Mouse (Mus musculus) megakaryocyte, embryonic 14.5 days (primary cell): Measurements from ENCODE around the gene Dusp1. TPM values are rescaled to one million over a fixed set of nuclear protein-coding genes. Genes with fewer than 3 reads are reported as not detected.
A peak's percentile ranks its signal among the peaks of the same experiment; 100 is the strongest.

ENCODE experiments used
- H3K27me3 ChIP-seq: replicated peaks from 2 replicates; pipeline ENCODE3; 2012; ENCODE audit warnings: inconsistent platforms
- H3K36me3 ChIP-seq: replicated peaks from 2 replicates; pipeline ENCODE3; 2012; ENCODE audit warnings: low read length, inconsistent platforms, mixed read lengths
- H3K4me1 ChIP-seq: 2 replicates; pipeline ENCODE4 v1.6.1; 2012; ENCODE audit warnings: inconsistent platforms
- H3K4me3 ChIP-seq: replicated peaks from 2 replicates; pipeline ENCODE3; 2012; ENCODE audit warnings: moderate library complexity, mild to moderate bottlenecking, inconsistent platforms
- H3K9me3 ChIP-seq: 2 replicates; pipeline ENCODE4 v1.6.1; 2012; ENCODE audit warnings: inconsistent platforms
- FLI1 ChIP-seq: IDR thresholded peaks from 2 replicates; pipeline ENCODE4 v1.6.1; 2012; ENCODE audit warnings: low read length, inconsistent platforms, mixed read lengths
- GATA1 ChIP-seq: IDR thresholded peaks from 3 replicates; pipeline ENCODE4 v1.6.1; 2012; ENCODE audit warnings: mixed read lengths, low read length, inconsistent platforms, borderline replicate concordance
- polyA plus RNA-seq: library from polyadenylated mRNA; stranded (reverse); fragments of >175 nt; gene quantifications from 2 replicates; pipeline ENCODE4 v1.2.3, GENCODE M21; 2012; ENCODE audit warnings: low replicate concordance; ENCODE audit not compliant: insufficient read depth

Gene Dusp1
- polyA plus RNA-seq, 1 experiment: 65.1 TPM

DNA sequence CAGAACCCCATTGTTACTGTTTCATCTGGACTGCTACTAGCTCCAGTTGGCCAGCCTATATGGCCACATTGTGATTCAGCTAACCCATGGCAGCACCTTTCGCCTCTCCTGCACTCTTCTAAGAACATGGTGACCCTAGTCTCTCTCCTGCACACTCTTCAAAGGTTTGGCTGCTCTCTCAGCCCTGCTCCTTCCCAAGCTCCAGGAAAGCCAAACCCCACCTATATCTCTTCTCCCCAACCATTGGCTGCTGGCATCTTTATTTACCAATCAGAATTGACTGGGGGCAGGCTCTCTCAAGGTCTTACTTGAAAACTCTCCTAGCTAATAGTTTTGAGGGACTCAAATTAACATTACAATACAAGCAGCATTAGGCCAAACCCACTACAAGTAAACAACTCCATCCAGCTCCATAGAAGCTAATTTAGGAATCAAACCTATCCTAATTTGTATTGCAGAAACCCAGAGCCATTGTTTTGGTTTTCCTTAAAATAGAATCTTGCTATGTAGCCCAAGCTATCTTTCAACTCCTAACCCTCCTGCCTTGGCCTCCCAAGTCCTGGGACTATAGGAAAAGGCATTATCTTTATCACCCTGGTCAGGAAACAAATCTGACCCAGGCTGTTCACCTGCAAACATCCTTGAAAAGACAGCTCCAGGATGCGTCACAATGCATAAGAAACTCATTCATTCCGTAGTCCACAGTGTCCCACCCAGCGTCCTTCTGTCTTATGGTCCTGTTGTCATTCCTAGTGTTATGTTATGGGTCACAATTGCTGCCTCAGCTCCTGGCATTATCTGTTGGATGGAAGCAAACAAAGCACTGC, 67.1 kb downstream of the Dusp1 start:
- Histone ChIP-seq H3K36me3 (no peaks in the 10 kb centered on the region), H3K27me3 (peaks cover 8% of the 10 kb centered on the region), H3K4me3 (no peak overlapping the region), H3K9me3 (peaks cover 58% of the 10 kb centered on the region), H3K4me1 (peaks cover 15% of the 10 kb centered on the region)
- no peak for TF ChIP-seq GATA1
- no peak for TF ChIP-seq FLI1

DNA sequence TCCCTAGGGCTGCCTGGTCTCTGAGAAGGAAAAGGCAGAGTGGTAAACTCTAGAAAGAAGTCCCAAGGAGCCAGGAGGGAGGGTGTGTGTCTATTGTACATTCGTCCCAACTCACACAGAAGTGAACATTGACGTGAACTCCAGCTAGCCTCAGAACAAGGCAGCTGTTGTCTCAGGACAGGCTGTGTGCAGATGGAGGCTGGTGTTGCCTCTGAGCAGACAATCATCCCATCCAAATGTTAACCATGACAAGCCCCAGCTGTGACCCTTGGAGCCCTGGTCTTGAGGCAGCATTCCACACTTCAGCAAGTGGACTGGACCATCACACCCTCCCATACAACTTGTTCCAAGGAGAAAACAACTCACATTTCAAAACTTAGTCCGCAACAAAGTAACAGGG, 69.7 kb downstream of the Dusp1 start:
- Histone ChIP-seq H3K27me3 (peaks cover 23% of the 10 kb centered on the region), H3K36me3 (no peaks in the 10 kb centered on the region), H3K4me3 (peak overlapping the region; percentile 33), H3K4me1 (peaks cover 8% of the 10 kb centered on the region; the same call in 1 of the 2 replicates), H3K9me3 (peaks cover 58% of the 10 kb centered on the region)
- TF ChIP-seq FLI1 (no peak), GATA1 (no peak)

DNA sequence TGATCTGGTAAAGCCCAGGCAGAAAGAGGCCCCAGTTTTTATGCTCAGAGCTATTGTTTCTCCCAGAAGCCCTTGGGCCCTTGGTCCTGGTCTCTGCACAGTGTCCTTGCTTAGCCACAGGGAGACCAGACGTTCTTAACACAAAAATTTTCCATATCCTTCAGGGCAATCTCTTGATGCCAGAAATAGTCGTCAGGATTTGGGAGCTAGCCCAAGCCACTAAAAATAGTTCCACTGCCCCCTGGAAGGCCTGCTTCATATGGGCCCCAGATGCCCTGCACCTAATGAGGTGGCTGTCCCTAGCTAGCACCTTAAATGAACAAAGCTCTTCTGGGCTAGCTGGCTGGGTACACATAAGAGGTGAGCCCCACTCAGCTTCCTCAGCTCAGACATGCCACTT, 71.0 kb downstream of the Dusp1 start:
- H3K27me3 ChIP-seq: peaks cover 29% of the 10 kb centered on the region
- no peaks in the 10 kb centered on the region for H3K36me3 ChIP-seq
- H3K4me1 ChIP-seq: peaks cover 5% of the 10 kb centered on the region; the same call in 1 of the 2 replicates
- TF ChIP-seq GATA1 (no peak), FLI1 (no peak)
- H3K9me3 ChIP-seq: peaks cover 46% of the 10 kb centered on the region
- H3K4me3 ChIP-seq: no peak overlapping the region

- H3K27me3 ChIP-seq: peaks cover 35% of the 10 kb centered on the region
Observed at GRCm38 (mm10) chr17:26490072-26490471, 71.9 kb downstream of the Dusp1 start.

DNA sequence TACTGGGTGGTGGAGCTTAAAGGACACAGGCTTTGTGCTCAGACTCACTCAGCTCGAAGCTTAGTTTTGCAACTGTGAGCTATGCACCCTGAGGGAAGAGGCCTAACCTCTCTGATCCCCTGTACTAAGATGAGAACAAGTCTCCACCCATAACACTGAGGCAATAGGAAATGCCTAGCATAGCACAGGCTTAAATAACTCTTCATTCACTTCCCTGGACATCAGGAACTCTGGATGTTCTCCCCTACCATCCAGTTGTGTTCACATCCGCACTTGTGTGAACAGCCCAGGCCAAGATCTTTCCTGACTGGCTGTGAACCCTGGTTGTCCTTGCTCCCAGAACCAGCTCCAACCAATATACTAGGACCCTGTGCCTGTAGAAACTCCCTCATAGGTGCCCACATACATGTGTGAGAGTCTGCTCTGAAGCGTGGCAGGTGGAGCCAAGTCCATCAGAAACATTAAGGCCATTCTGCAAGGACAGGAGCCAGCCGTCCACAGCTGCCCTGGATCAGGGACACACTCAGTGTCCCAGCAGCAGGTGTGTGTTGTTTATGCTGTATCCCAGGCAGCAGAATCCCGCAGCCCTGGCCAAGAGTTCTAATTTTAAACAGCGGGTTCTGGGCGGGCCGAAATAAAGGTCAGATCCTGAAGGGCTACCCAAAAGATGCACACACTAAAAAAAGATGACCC, 73.1 kb downstream of the Dusp1 start:
- TF ChIP-seq FLI1 (no peak), GATA1 (no peak)
- H3K9me3 ChIP-seq: peaks cover 28% of the 10 kb centered on the region
- no peak overlapping the region for H3K4me3 ChIP-seq
- H3K27me3 ChIP-seq: peaks cover 42% of the 10 kb centered on the region
- H3K36me3 ChIP-seq: no peaks in the 10 kb centered on the region
- no peaks in the 10 kb centered on the region for H3K4me1 ChIP-seq

More at GRCm38 (mm10) chr17:26490072-26490471, 71.9 kb downstream of the Dusp1 start:
- Histone ChIP-seq H3K36me3 (no peaks in the 10 kb centered on the region), H3K4me3 (no peak overlapping the region), H3K4me1 (no peaks in the 10 kb centered on the region), H3K9me3 (peaks cover 37% of the 10 kb centered on the region)
- TF ChIP-seq GATA1 (no peak), FLI1 (no peak)

DNA sequence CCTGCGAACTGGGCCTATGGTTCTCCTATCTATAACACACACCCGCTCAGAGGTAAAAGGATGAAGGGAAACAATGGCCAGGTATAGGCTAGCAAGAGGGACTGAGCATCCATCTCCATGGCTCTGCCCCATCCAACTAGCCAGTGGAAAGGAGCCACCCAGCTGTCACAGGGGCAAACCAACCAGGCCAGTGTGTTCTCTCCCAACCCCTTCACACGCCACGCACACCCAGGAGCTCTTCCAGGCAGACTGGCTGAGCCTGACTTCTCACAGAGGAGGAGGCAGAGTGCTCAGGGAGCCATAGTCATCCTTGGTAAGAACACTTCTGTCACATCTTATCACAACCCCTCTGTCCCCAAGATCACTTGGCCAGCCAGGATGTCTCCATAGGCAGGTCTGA, 74.0 kb downstream of the Dusp1 start:
- H3K4me3 ChIP-seq: no peak overlapping the region
- no peak for TF ChIP-seq GATA1
- no peak for TF ChIP-seq FLI1
- H3K36me3 ChIP-seq: no peaks in the 10 kb centered on the region
- H3K9me3 ChIP-seq: peaks cover 20% of the 10 kb centered on the region
- H3K4me1 ChIP-seq: no peaks in the 10 kb centered on the region
- peaks cover 48% of the 10 kb centered on the region for H3K27me3 ChIP-seq

- H3K27me3 ChIP-seq: peaks cover 49% of the 10 kb centered on the region
- H3K36me3 ChIP-seq: no peaks in the 10 kb centered on the region
- no peak overlapping the region for H3K4me3 ChIP-seq
Observed at GRCm38 (mm10) chr17:26487266-26487665, 74.7 kb downstream of the Dusp1 start.

GRCm38 (mm10) chr17:26484626-26485421, 77.1 kb downstream of the Dusp1 start:
- Histone ChIP-seq H3K27me3 (peaks cover 53% of the 10 kb centered on the region), H3K4me3 (no peak overlapping the region), H3K4me1 (no peaks in the 10 kb centered on the region), H3K9me3 (no peaks in the 10 kb centered on the region), H3K36me3 (no peaks in the 10 kb centered on the region)
- TF ChIP-seq GATA1 (no peak), FLI1 (no peak)

More at GRCm38 (mm10) chr17:26487266-26487665, 74.7 kb downstream of the Dusp1 start:
- TF ChIP-seq GATA1 (no peak), FLI1 (no peak)
- H3K4me1 ChIP-seq: no peaks in the 10 kb centered on the region
- peaks cover 14% of the 10 kb centered on the region for H3K9me3 ChIP-seq

DNA sequence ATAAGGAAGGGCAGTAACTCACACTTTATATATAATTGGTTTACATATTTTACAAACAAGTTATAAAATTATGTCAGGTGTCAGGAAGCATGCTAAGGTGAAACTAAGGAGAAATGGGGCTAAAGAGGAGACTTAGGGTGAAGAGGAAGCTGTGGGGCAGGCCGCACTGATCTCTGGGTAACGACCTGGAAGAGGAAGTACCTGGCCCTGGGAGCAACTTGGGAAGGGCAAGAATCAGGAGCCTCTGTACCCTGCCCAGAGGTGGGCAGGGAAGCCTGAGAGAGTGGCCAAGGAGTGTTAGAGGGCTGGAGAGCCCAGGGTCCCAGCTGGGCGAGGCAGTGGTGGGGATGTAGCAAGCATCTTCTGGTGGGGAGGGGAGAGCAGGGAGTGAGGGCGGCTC, 81.0 kb downstream of the Dusp1 start:
- Histone ChIP-seq H3K4me3 (no peak overlapping the region), H3K4me1 (peaks cover 10% of the 10 kb centered on the region), H3K9me3 (peaks cover 5% of the 10 kb centered on the region; the same call in 1 of the 2 replicates), H3K36me3 (no peaks in the 10 kb centered on the region), H3K27me3 (peaks cover 59% of the 10 kb centered on the region)
- TF ChIP-seq GATA1: no peak
- TF ChIP-seq FLI1: no peak

- Histone ChIP-seq H3K27me3 (peaks cover 60% of the 10 kb centered on the region), H3K36me3 (no peaks in the 10 kb centered on the region), H3K4me3 (no peak overlapping the region), H3K9me3 (peaks cover 5% of the 10 kb centered on the region; the same call in 1 of the 2 replicates), H3K4me1 (peaks cover 10% of the 10 kb centered on the region)
- TF ChIP-seq GATA1: no peak
- no peak for TF ChIP-seq FLI1
Observed at GRCm38 (mm10) chr17:26479619-26480018, 82.3 kb downstream of the Dusp1 start.
